Mouse (Mus musculus): ENCODE data around the gene Fam207a.

GRCm38 (mm10) chr10:77500636-77501035 lies 14.9 kb downstream of the Fam207a start:
- no peak for TF ChIP-seq EP300 (IDR thresholded peaks at IDR 0.05; ENCODE audit: low read depth)
- TF ChIP-seq CTCF (IDR thresholded peaks at IDR 0.05; ENCODE audit: low read depth), result no peak

All from liver, postnatal 0 days (tissue).